Mouse (Mus musculus) heart, adult 2 months (tissue): ENCODE data around the gene Olfr1136. TPM values are rescaled to one million over a fixed set of nuclear protein-coding genes. Genes with fewer than 3 reads are reported as not detected.

Experiments used
- DNase-seq, 2 experiments: peaks; one replicate each; pipeline ENCODE4 v3.0.0; 2021
- H3K27ac ChIP-seq: fragments of 200-600 bp; 2 replicates; pipeline ENCODE4 v1.8.1; 2022
- H3K27me3 ChIP-seq: fragments of 200-500 bp; 2 replicates; pipeline ENCODE4 v1.6.1; 2012; ENCODE audit warnings: mild to moderate bottlenecking, low read length, inconsistent platforms, mixed read lengths; ENCODE audit not compliant: control insufficient read depth, insufficient read depth
- H3K36me3 ChIP-seq: fragments of 200-500 bp; 2 replicates; pipeline ENCODE4 v1.6.1; 2012; ENCODE audit warnings: low read length, inconsistent platforms; ENCODE audit not compliant: control insufficient read depth, insufficient read depth
- H3K4me1 ChIP-seq: fragments of 200-500 bp; 2 replicates; pipeline ENCODE4 v1.6.1; 2011; ENCODE audit warnings: low read length; ENCODE audit not compliant: control insufficient read depth, insufficient read depth
- H3K4me3 ChIP-seq: fragments of 200-600 bp; 2 replicates; pipeline ENCODE4 v1.8.1; 2022
- H3K79me2 ChIP-seq: fragments of 200-500 bp; replicated peaks from 2 replicates; pipeline ENCODE4 v1.6.1; 2012; ENCODE audit warnings: mild to moderate bottlenecking, inconsistent platforms, low read length, moderate library complexity, mixed read lengths; ENCODE audit not compliant: control insufficient read depth, insufficient read depth
- H3K9ac ChIP-seq: fragments of 200-500 bp; 2 replicates; pipeline ENCODE4 v1.6.1; 2012; ENCODE audit warnings: low read depth, mild to moderate bottlenecking, control low read depth, inconsistent platforms, low read length, mixed read lengths
- CTCF ChIP-seq: fragments of 200-600 bp; IDR thresholded peaks from 2 replicates; pipeline ENCODE4 v1.8.1; 2022; ENCODE audit warnings: antibody characterized with exemption, mild to moderate bottlenecking, moderate library complexity
- EP300 ChIP-seq: fragments of 200-500 bp; IDR thresholded peaks from 2 replicates; pipeline ENCODE4 v1.6.1; 2011; ENCODE audit warnings: low read depth, low read length, control low read depth; ENCODE audit not compliant: insufficient read depth
- POLR2A ChIP-seq: fragments of 200-500 bp; IDR thresholded peaks from 2 replicates; pipeline ENCODE4 v1.6.1; 2011; ENCODE audit warnings: mild to moderate bottlenecking, low read depth, low read length, control low read depth; ENCODE audit not compliant: insufficient read depth
- intact Hi-C: fragments of 180-260 bp; cut with DNase I; formaldehyde crosslinking; loops from one replicate; pipeline ENCODE4 v1.15.1; 2025
- polyA plus RNA-seq: library from polyadenylated mRNA; depleted of rRNA; stranded (reverse); fragments of >200 nt; gene quantifications from 2 replicates; pipeline ENCODE4 v1.2.3, GENCODE M21; 2012; rRNA removed
- total RNA-seq, 2 experiments: library from RNA; stranded (reverse); gene quantifications; 2 replicates each; pipeline ENCODE4 v1.2.3; 2021

Gene Olfr1136
- total and polyA plus RNA-seq, 3 experiments = not detected

DNA sequence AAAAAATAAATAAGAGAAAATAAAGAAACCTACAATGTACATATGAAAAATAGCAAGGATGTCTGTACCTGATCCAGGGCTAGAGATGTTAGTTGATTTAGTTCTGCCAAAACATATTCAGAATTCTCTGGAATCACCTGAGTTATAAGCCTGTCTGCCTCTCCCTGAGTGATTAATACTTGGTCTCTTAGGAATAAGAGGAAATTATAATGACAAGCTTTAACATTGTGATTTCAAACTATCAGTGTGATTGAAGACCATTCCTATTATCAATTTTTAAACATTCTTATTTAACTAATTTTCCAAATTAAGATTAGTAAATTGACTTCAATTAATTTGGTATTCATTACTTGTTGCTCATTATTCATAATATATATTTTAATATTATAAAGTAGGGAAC lies 46.5 kb downstream of the Olfr1136 start, which contains the start of gene Olfr1133:
Gene Olfr1133, minus strand, starts transcription at position 101 of the 400 bp plus-strand sequence.
- no peaks in the 10 kb centered on the region for H3K36me3 ChIP-seq
- H3K27ac ChIP-seq = no peak within 1 kb of the TSS
- no peak for TF ChIP-seq POLR2A
- TF ChIP-seq CTCF = no peak
- no peak for TF ChIP-seq EP300
- H3K27me3 ChIP-seq = no peaks in the 10 kb centered on the region
- intact Hi-C loops = no loop called here
- H3K9ac ChIP-seq = no peak within 1 kb of the TSS
- DNase-seq = no peak
- H3K4me3 ChIP-seq = no peak within 1 kb of the TSS
- H3K4me1 ChIP-seq = no peaks in the 10 kb centered on the region
- H3K79me2 ChIP-seq = no peaks in the 10 kb centered on the region

Other genes with a start within 250 kb of the Olfr1136 start
- gene Olfr1126, start 240.0 kb downstream of the Olfr1136 start, total RNA-seq = not detected
- gene Olfr1126, start 240.0 kb downstream of the Olfr1136 start, polyA plus RNA-seq = not detected in 2 replicates
- gene Pramel7, start 196.9 kb downstream of the Olfr1136 start, total RNA-seq = not detected
- not detected in 2 replicates for gene Pramel7, start 196.9 kb downstream of the Olfr1136 start, polyA plus RNA-seq
- not detected for gene Pramel6, start 187.4 kb downstream of the Olfr1136 start, total RNA-seq
- not detected in 2 replicates for gene Pramel6, start 187.4 kb downstream of the Olfr1136 start, polyA plus RNA-seq
- gene Olfr153, start 162.2 kb downstream of the Olfr1136 start, total RNA-seq = not detected
- 0.08 TPM in 1 of 2 replicates, not detected in the other for gene Olfr153, start 162.2 kb downstream of the Olfr1136 start, polyA plus RNA-seq
- not detected for gene Olfr1128, start 148.4 kb downstream of the Olfr1136 start, total RNA-seq
- gene Olfr1128, start 148.4 kb downstream of the Olfr1136 start, polyA plus RNA-seq = not detected in 2 replicates
- gene Olfr1129, start 120.0 kb downstream of the Olfr1136 start, total RNA-seq = not detected
- not detected in 2 replicates for gene Olfr1129, start 120.0 kb downstream of the Olfr1136 start, polyA plus RNA-seq
- not detected for gene Olfr1130, start 87.7 kb downstream of the Olfr1136 start, total RNA-seq
- gene Olfr1130, start 87.7 kb downstream of the Olfr1136 start, polyA plus RNA-seq = not detected in 2 replicates
- gene Olfr1131, start 66.8 kb downstream of the Olfr1136 start, total RNA-seq = not detected
- not detected in 2 replicates for gene Olfr1131, start 66.8 kb downstream of the Olfr1136 start, polyA plus RNA-seq
- gene Olfr1132, start 56.4 kb downstream of the Olfr1136 start, total RNA-seq = not detected
- gene Olfr1132, start 56.4 kb downstream of the Olfr1136 start, polyA plus RNA-seq = not detected in 2 replicates
- gene Olfr1133, start 46.6 kb downstream of the Olfr1136 start, total RNA-seq = not detected
- gene Olfr1133, start 46.6 kb downstream of the Olfr1136 start, polyA plus RNA-seq = not detected in 2 replicates
- not detected for gene Olfr1134, start 35.5 kb downstream of the Olfr1136 start, total RNA-seq
- not detected in 2 replicates for gene Olfr1134, start 35.5 kb downstream of the Olfr1136 start, polyA plus RNA-seq
- gene Olfr1135, start 20.3 kb downstream of the Olfr1136 start, total RNA-seq = not detected
- not detected in 2 replicates for gene Olfr1135, start 20.3 kb downstream of the Olfr1136 start, polyA plus RNA-seq
- gene Olfr1137, start 19.2 kb upstream of the Olfr1136 start, total RNA-seq = not detected
- gene Olfr1137, start 19.2 kb upstream of the Olfr1136 start, polyA plus RNA-seq = not detected in 2 replicates
- gene Olfr1138, start 46.0 kb upstream of the Olfr1136 start, total RNA-seq = not detected
- gene Olfr1138, start 46.0 kb upstream of the Olfr1136 start, polyA plus RNA-seq = not detected in 2 replicates
- not detected for gene Olfr1140, start 49.8 kb upstream of the Olfr1136 start, total RNA-seq
- gene Olfr1140, start 49.8 kb upstream of the Olfr1136 start, polyA plus RNA-seq = not detected in 2 replicates
- not detected for gene Olfr1141, start 60.0 kb upstream of the Olfr1136 start, total RNA-seq
- gene Olfr1141, start 60.0 kb upstream of the Olfr1136 start, polyA plus RNA-seq = not detected in 2 replicates
- not detected for gene Olfr152, start 85.5 kb upstream of the Olfr1136 start, total RNA-seq
- not detected in 2 replicates for gene Olfr152, start 85.5 kb upstream of the Olfr1136 start, polyA plus RNA-seq
- not detected for gene Olfr1143, start 106.6 kb upstream of the Olfr1136 start, total RNA-seq
- gene Olfr1143, start 106.6 kb upstream of the Olfr1136 start, polyA plus RNA-seq = not detected in 2 replicates
- not detected for gene Olfr1145, start 115.9 kb upstream of the Olfr1136 start, total RNA-seq
- not detected in 2 replicates for gene Olfr1145, start 115.9 kb upstream of the Olfr1136 start, polyA plus RNA-seq
- gene Olfr1148, start 136.6 kb upstream of the Olfr1136 start, total RNA-seq = not detected
- gene Olfr1148, start 136.6 kb upstream of the Olfr1136 start, polyA plus RNA-seq = not detected in 2 replicates
- gene Olfr1150-ps1, start 150.0 kb upstream of the Olfr1136 start, total RNA-seq = not detected
- not detected in 2 replicates for gene Olfr1150-ps1, start 150.0 kb upstream of the Olfr1136 start, polyA plus RNA-seq
- not detected for gene Olfr1151, start 161.9 kb upstream of the Olfr1136 start, total RNA-seq
- not detected in 2 replicates for gene Olfr1151, start 161.9 kb upstream of the Olfr1136 start, polyA plus RNA-seq
- not detected for gene Olfr1152, start 172.5 kb upstream of the Olfr1136 start, total RNA-seq
- not detected in 2 replicates for gene Olfr1152, start 172.5 kb upstream of the Olfr1136 start, polyA plus RNA-seq
- gene Olfr1153, start 201.0 kb upstream of the Olfr1136 start, total RNA-seq = not detected
- gene Olfr1153, start 201.0 kb upstream of the Olfr1136 start, polyA plus RNA-seq = not detected in 2 replicates
- not detected for gene Olfr1154, start 211.2 kb upstream of the Olfr1136 start, total RNA-seq
- gene Olfr1154, start 211.2 kb upstream of the Olfr1136 start, polyA plus RNA-seq = not detected in 2 replicates